Mouse (Mus musculus) ES-E14 (cell line): ENCODE data around the gene Foxs1.

Experiments
- CHD2 ChIP-seq: IDR thresholded peaks from 2 replicates; pipeline ENCODE4 v1.6.1; 2014; ENCODE audit warnings: mild to moderate bottlenecking, low read depth, low read length, inconsistent platforms
- HCFC1 ChIP-seq: IDR thresholded peaks from 2 replicates; pipeline ENCODE4 v1.6.1; 2012; ENCODE audit warnings: low read length, inconsistent platforms, borderline replicate concordance; ENCODE audit not compliant: insufficient read depth
- MAFK ChIP-seq: IDR thresholded peaks from 2 replicates; pipeline ENCODE4 v1.6.1; 2014; ENCODE audit warnings: mild to moderate bottlenecking, low read depth, low read length, inconsistent platforms; ENCODE audit not compliant: insufficient read depth

DNA sequence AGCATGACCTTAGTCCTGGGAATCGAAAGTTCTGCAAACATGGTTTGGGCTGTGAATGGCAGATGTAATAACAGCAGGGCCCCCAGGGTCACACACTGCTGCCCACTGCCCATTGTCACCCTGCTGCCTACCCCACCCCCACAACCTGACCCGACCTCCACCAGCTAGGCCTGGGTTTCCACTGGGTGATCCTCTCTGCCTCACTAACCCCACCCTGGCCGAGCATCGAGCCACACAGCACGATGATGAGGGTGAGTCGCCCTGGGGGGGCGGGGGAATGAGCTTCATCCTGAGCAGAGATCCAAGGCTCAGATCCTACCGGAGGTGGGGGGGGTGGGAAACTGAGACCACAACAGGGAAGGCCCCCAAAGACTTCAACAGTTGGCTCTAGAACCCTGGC lies 8.9 kb downstream of the Foxs1 start:
- TF ChIP-seq MAFK, result no peak
- no peak for TF ChIP-seq CHD2
- no peak for TF ChIP-seq HCFC1
